Mouse (Mus musculus) CH12.LX (cell line): ENCODE measurements around the gene Nup153. TPM values are rescaled to one million over a fixed set of nuclear protein-coding genes. Genes with fewer than 3 reads are reported as not detected.

Source experiments
- DNase-seq: peaks from one replicate; pipeline ENCODE4 v3.0.0-alpha.2; 2013; ENCODE audit errors: extremely low read depth
- H3K27ac ChIP-seq: 2 replicates; pipeline ENCODE4 v1.5.1; 2012; ENCODE audit warnings: low read depth, mild to moderate bottlenecking, control low read depth, moderate library complexity; ENCODE audit not compliant: insufficient read depth
- H3K27me3 ChIP-seq: replicated peaks from 2 replicates; pipeline ENCODE3; 2012; ENCODE audit warnings: inconsistent platforms
- H3K36me3 ChIP-seq, 2 experiments: replicated peaks in 1 of 2; 2 replicates each; pipeline versions ENCODE3 to v1.6.1; 2012; ENCODE audit warnings: inconsistent platforms in 1 of 2, low read length in 1 of 2, mild to moderate bottlenecking in 1 of 2, mixed read lengths in 1 of 2, moderate library complexity in 1 of 2; ENCODE audit not compliant: control insufficient read depth in 1 of 2, insufficient read depth in 1 of 2
- H3K4me1 ChIP-seq, 2 experiments: 2 replicates each; pipeline ENCODE4 v1.6.1; 2012; ENCODE audit warnings: inconsistent platforms in 1 of 2, moderate library complexity in 1 of 2; ENCODE audit not compliant: insufficient read depth in 2 of 2, control insufficient read depth in 1 of 2
- H3K4me2 ChIP-seq: 2 replicates; pipeline ENCODE4 v1.6.1; 2012; ENCODE audit warnings: low read depth, mild to moderate bottlenecking, control low read depth; ENCODE audit not compliant: poor library complexity, insufficient read depth, severe bottlenecking
- H3K4me3 ChIP-seq, 3 experiments: fragments of 150-350 bp in 1 of 3; sonication (generic) in 1 of 3; replicated peaks in 1 of 3; 2 replicates each; pipeline versions ENCODE3 to v1.5.1; 2011 to 2012; ENCODE audit warnings: low read depth in 2 of 3, low read length in 2 of 3, mild to moderate bottlenecking in 2 of 3, moderate library complexity in 2 of 3, control low read depth in 1 of 3, improper control_type of control experiment in 1 of 3, inconsistent platforms in 1 of 3, mixed read lengths in 1 of 3; ENCODE audit not compliant: poor library complexity in 1 of 3
- H3K79me2 ChIP-seq: replicated peaks from 2 replicates; pipeline ENCODE4 v1.6.1; 2012; ENCODE audit warnings: mild to moderate bottlenecking, moderate library complexity; ENCODE audit not compliant: control insufficient read depth, poor library complexity, insufficient read depth, severe bottlenecking; ENCODE audit errors: extremely low read depth
- H3K9ac ChIP-seq: 2 replicates; pipeline ENCODE4 v1.6.1; 2012; ENCODE audit warnings: low read depth, mild to moderate bottlenecking, control low read depth, moderate library complexity; ENCODE audit not compliant: insufficient read depth
- H3K9me3 ChIP-seq: replicated peaks from 2 replicates; pipeline ENCODE3; 2012; ENCODE audit warnings: low read length, inconsistent platforms, mixed read lengths
- BHLHE40 ChIP-seq: IDR thresholded peaks from 2 replicates; pipeline ENCODE4 v1.6.1; 2011; ENCODE audit warnings: mild to moderate bottlenecking, low read depth, low read length, improper control_type of control experiment
- CHD1 ChIP-seq: IDR thresholded peaks from 2 replicates; pipeline ENCODE4 v1.6.1; 2012; ENCODE audit warnings: low read depth, low read length, improper control_type of control experiment, inconsistent platforms
- CHD2 ChIP-seq: IDR thresholded peaks from 2 replicates; pipeline ENCODE4 v1.6.1; 2011; ENCODE audit warnings: low read length, improper control_type of control experiment
- CTCF ChIP-seq, 2 experiments: IDR thresholded peaks in 1 of 2; conservative IDR thresholded peaks in 1 of 2; 2 replicates each; pipeline ENCODE4 v1.5.1; 2011 to 2012; ENCODE audit warnings: low read depth in 2 of 2, low read length in 2 of 2, improper control_type of control experiment in 1 of 2, inconsistent platforms in 1 of 2, mild to moderate bottlenecking in 1 of 2, moderate library complexity in 1 of 2
- E2F4 ChIP-seq: IDR thresholded peaks from 2 replicates; pipeline ENCODE4 v1.6.1; 2011; ENCODE audit warnings: low read depth, low read length, improper control_type of control experiment; ENCODE audit not compliant: insufficient replicate concordance
- ELF1 ChIP-seq: IDR thresholded peaks from 2 replicates; pipeline ENCODE4 v1.6.1; 2014; ENCODE audit warnings: low read depth, mild to moderate bottlenecking, inconsistent platforms, low read length, improper control_type of control experiment
- EP300 ChIP-seq: IDR thresholded peaks from 2 replicates; pipeline ENCODE4 v1.6.1; 2011; ENCODE audit warnings: low read length, improper control_type of control experiment
- ETS1 ChIP-seq: conservative IDR thresholded peaks from 2 replicates; pipeline ENCODE4 v1.6.1; 2012; ENCODE audit warnings: low read depth, mild to moderate bottlenecking, inconsistent platforms, low read length, improper control_type of control experiment, moderate library complexity
- GABPA ChIP-seq: IDR thresholded peaks from 2 replicates; pipeline ENCODE4 v1.6.1; 2012; ENCODE audit warnings: low read depth, low read length, improper control_type of control experiment, inconsistent platforms; ENCODE audit not compliant: insufficient replicate concordance
- HCFC1 ChIP-seq: IDR thresholded peaks from 2 replicates; pipeline ENCODE4 v1.6.1; 2012; ENCODE audit warnings: low read depth, mild to moderate bottlenecking, inconsistent platforms, low read length, improper control_type of control experiment
- IRF4 ChIP-seq: IDR thresholded peaks from 2 replicates; pipeline ENCODE4 v1.6.1; 2014; ENCODE audit warnings: low read depth, mild to moderate bottlenecking, inconsistent platforms, low read length, improper control_type of control experiment
- JUN ChIP-seq: IDR thresholded peaks from 2 replicates; pipeline ENCODE4 v1.6.1; 2011; ENCODE audit warnings: low read depth, mild to moderate bottlenecking, low read length, improper control_type of control experiment, moderate library complexity; ENCODE audit not compliant: insufficient read depth
- JUND ChIP-seq: conservative IDR thresholded peaks from 2 replicates; pipeline ENCODE4 v1.6.1; 2011; ENCODE audit warnings: low read depth, low read length, improper control_type of control experiment
- KAT2A ChIP-seq: IDR thresholded peaks from 2 replicates; pipeline ENCODE4 v1.6.1; 2012; ENCODE audit warnings: low read length, improper control_type of control experiment, inconsistent platforms; ENCODE audit not compliant: insufficient replicate concordance
- MAFK ChIP-seq: IDR thresholded peaks from 2 replicates; pipeline ENCODE4 v1.6.1; 2011; ENCODE audit warnings: low read length, improper control_type of control experiment; ENCODE audit not compliant: insufficient replicate concordance
- MAX ChIP-seq: IDR thresholded peaks from 2 replicates; pipeline ENCODE4 v1.6.1; 2011; ENCODE audit warnings: low read length, improper control_type of control experiment
- MAZ ChIP-seq: IDR thresholded peaks from 2 replicates; pipeline ENCODE4 v1.6.1; 2012; ENCODE audit warnings: low read depth, mild to moderate bottlenecking, inconsistent platforms, low read length, improper control_type of control experiment, moderate library complexity
- MEF2A ChIP-seq: IDR thresholded peaks from 2 replicates; pipeline ENCODE4 v1.6.1; 2014; ENCODE audit warnings: low read depth, mild to moderate bottlenecking, inconsistent platforms, low read length, improper control_type of control experiment, borderline replicate concordance
- MXI1 ChIP-seq: IDR thresholded peaks from 2 replicates; pipeline ENCODE4 v1.6.1; 2011; ENCODE audit warnings: mild to moderate bottlenecking, low read depth, low read length, improper control_type of control experiment
- MYC ChIP-seq: IDR thresholded peaks from 2 replicates; pipeline ENCODE4 v1.6.1; 2011; ENCODE audit warnings: low read depth, mild to moderate bottlenecking, improper control_type of control experiment, low read length
- NELFE ChIP-seq: IDR thresholded peaks from 2 replicates; pipeline ENCODE4 v1.6.1; 2011; ENCODE audit warnings: low read depth, low read length, improper control_type of control experiment
- NRF1 ChIP-seq: IDR thresholded peaks from 2 replicates; pipeline ENCODE4 v1.6.1; 2014; ENCODE audit warnings: low read depth, mild to moderate bottlenecking, inconsistent platforms, low read length, improper control_type of control experiment, moderate library complexity
- PAX5 ChIP-seq: IDR thresholded peaks from 2 replicates; pipeline ENCODE4 v1.6.1; 2012; ENCODE audit warnings: low read length, inconsistent platforms, mixed read lengths
- POLR2A ChIP-seq: IDR thresholded peaks from 2 replicates; pipeline ENCODE4 v1.6.1; 2011; ENCODE audit warnings: low read depth, mild to moderate bottlenecking, improper control_type of control experiment, low read length
- POLR2AphosphoS2 ChIP-seq: IDR thresholded peaks from 2 replicates; pipeline ENCODE4 v1.6.1; 2011; ENCODE audit warnings: low read depth, low read length, improper control_type of control experiment
- RAD21 ChIP-seq: IDR thresholded peaks from 2 replicates; pipeline ENCODE4 v1.6.1; 2011; ENCODE audit warnings: low read depth, mild to moderate bottlenecking, low read length, improper control_type of control experiment, moderate library complexity
- RCOR1 ChIP-seq: conservative IDR thresholded peaks from 2 replicates; pipeline ENCODE4 v1.6.1; 2012; ENCODE audit warnings: low read depth, mild to moderate bottlenecking, inconsistent platforms, low read length, improper control_type of control experiment
- SIN3A ChIP-seq: IDR thresholded peaks from 2 replicates; pipeline ENCODE4 v1.6.1; 2012; ENCODE audit warnings: low read length, improper control_type of control experiment, inconsistent platforms
- SMC3 ChIP-seq: IDR thresholded peaks from 2 replicates; pipeline ENCODE4 v1.6.1; 2011; ENCODE audit warnings: low read depth, low read length, improper control_type of control experiment
- TBP ChIP-seq: conservative IDR thresholded peaks from 2 replicates; pipeline ENCODE4 v1.6.1; 2011; ENCODE audit warnings: low read depth, low read length, improper control_type of control experiment
- TCF12 ChIP-seq: IDR thresholded peaks from 2 replicates; pipeline ENCODE4 v1.6.1; 2014; ENCODE audit warnings: low read depth, mild to moderate bottlenecking, inconsistent platforms, low read length, improper control_type of control experiment
- UBTF ChIP-seq: IDR thresholded peaks from 2 replicates; pipeline ENCODE4 v1.6.1; 2012; ENCODE audit warnings: low read depth, mild to moderate bottlenecking, inconsistent platforms, low read length, improper control_type of control experiment, moderate library complexity
- USF1 ChIP-seq: IDR thresholded peaks from 2 replicates; pipeline ENCODE4 v1.6.1; 2014; ENCODE audit warnings: low read depth, mild to moderate bottlenecking, inconsistent platforms, low read length, improper control_type of control experiment
- USF2 ChIP-seq: conservative IDR thresholded peaks from 2 replicates; pipeline ENCODE4 v1.6.1; 2011; ENCODE audit warnings: low read depth, low read length, improper control_type of control experiment
- ZC3H11A ChIP-seq: IDR thresholded peaks from 2 replicates; pipeline ENCODE4 v1.6.1; 2012; ENCODE audit warnings: low read depth, mild to moderate bottlenecking, inconsistent platforms, low read length, improper control_type of control experiment
- ZKSCAN1 ChIP-seq: IDR thresholded peaks from 2 replicates; pipeline ENCODE4 v1.6.1; 2012; ENCODE audit warnings: low read depth, inconsistent platforms, low read length, improper control_type of control experiment, borderline replicate concordance
- ZMIZ1 ChIP-seq: IDR thresholded peaks from 2 replicates; pipeline ENCODE4 v1.6.1; 2012; ENCODE audit warnings: low read depth, mild to moderate bottlenecking, inconsistent platforms, low read length, improper control_type of control experiment
- ZNF384 ChIP-seq: IDR thresholded peaks from 2 replicates; pipeline ENCODE4 v1.6.1; 2012; ENCODE audit warnings: low read depth, low read length, improper control_type of control experiment, inconsistent platforms
- dilution Hi-C: fragments of 300-500 bp; cut with MboI; formaldehyde crosslinking; loops from 2 replicates; pipeline ENCODE4 v1.14.3; 2020; ENCODE audit warnings: low sequenced_read_pairs; ENCODE audit not compliant: extremely low pct_unique_long_range_greater_than_20kb, extremely low pct_ligation_motif_present
- in situ Hi-C: fragments of 300-500 bp; cut with MboI; formaldehyde crosslinking; loops from 3 replicates; pipeline ENCODE4 v1.14.3; 2019; ENCODE audit warnings: low sequenced_read_pairs, low pct_ligation_motif_present, low pct_unique_long_range_greater_than_20kb, mixed read lengths
- polyA plus RNA-seq: library from polyadenylated mRNA; unstranded; fragments of >175 nt; gene quantifications from 2 replicates; pipeline ENCODE4 v1.2.1, GENCODE M21; 2012; ENCODE audit warnings: low read depth; ENCODE audit not compliant: insufficient read length
- total RNA-seq, 2 experiments: library from RNA; depleted of rRNA; stranded (reverse); fragments of 300-350 nt in 1 of 2; fragments of >200 nt in 1 of 2; gene quantifications; 2 replicates each; pipeline ENCODE4 v1.2.3; 2012 to 2014

Gene Nup153
- total RNA-seq (2012; rRNA removed), result 60.6 and 73.6 TPM in 2 replicates
- total RNA-seq (2014; rRNA removed), result 91.3 and 91.5 TPM in 2 replicates
- polyA plus RNA-seq, result 79.2 and 118 TPM in 2 replicates

DNA sequence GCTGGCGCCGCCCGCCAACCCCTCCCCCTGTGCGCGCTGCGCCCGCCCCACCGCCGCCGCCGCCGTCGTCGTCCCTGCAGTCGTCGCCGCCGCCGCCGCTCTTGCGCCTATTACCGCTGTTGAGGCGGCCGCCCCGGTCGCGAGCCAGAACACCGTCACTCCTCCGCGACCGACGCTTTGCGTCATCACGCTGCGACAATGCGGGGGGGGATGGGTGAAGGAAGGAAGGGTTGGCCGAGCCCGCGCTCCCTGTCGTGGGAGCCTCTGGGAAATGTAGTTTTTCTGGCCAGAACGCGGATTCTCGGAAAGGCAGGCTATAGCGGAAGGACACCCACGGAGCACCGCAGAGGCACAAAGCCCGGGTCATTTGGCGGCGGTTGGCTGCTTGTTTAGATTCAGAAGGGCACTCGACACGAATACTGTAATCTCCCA is at the start of gene Nup153:
Gene Nup153, minus strand, starts transcription at position 104 of the 432 bp plus-strand sequence.
- H3K79me2 ChIP-seq, result peaks cover 38% of the 10 kb centered on the region
- TF ChIP-seq POLR2AphosphoS2 (peak; percentile 81; the same call in 1 of the 2 replicates), TBP (peak; percentile 81), MAFK (no peak), ZMIZ1 (peak; percentile 67; the same call in 1 of the 2 replicates), USF2 (no peak), TCF12 (peak; percentile 93), JUND (no peak), POLR2A (peak; percentile 93), PAX5 (no peak), GABPA (peak; percentile 91; the same call in 1 of the 2 replicates), ZKSCAN1 (peak; percentile 39; the same call in 1 of the 2 replicates), HCFC1 (peak; percentile 97), KAT2A (peak; percentile 99), E2F4 (peak; percentile 98; the same call in 1 of the 2 replicates), MEF2A (peak; percentile 87), SIN3A (peak; percentile 97), RAD21 (no peak), ZNF384 (no peak), RCOR1 (no peak), USF1 (no peak; the same call in 1 of the 2 replicates), JUN (no peak), MXI1 (peak; percentile 78), CHD1 (no peak), ZC3H11A (no peak), UBTF (no peak), ETS1 (peak; percentile 50), BHLHE40 (peak; percentile 53), NRF1 (peak; percentile 58), NELFE (peak; percentile 91), EP300 (no peak), MYC (peak; percentile 70; the same call in 1 of the 2 replicates), MAX (no peak), IRF4 (peak; percentile 78), CHD2 (peak; percentile 99), MAZ (peak; percentile 76; the same call in 1 of the 2 replicates), SMC3 (no peak), ELF1 (peak; percentile 96), CTCF (conservative IDR thresholded peaks at IDR 0.05 in 1 of 2, IDR thresholded peaks at IDR 0.05 in 1 of 2; ENCODE audit: low read depth in 2 of 2, low read length in 2 of 2) (no peak)

More for the DNA sequence above, at the start of gene Nup153:
- Histone ChIP-seq H3K27me3 (no peaks in the 10 kb centered on the region), H3K36me3 (no peaks in the 10 kb centered on the region), H3K27ac (peak within 1 kb of the TSS; percentile 92), H3K9ac (peak within 1 kb of the TSS; percentile 83), H3K4me2 (peak within 1 kb of the TSS; percentile 43), H3K4me1 (peaks cover 0 to 15% of the 10 kb centered on the region in 2 experiments; a peak in 2 of 4 replicates), H3K4me3 (peak within 1 kb of the TSS; percentile 81 to 96 (median 86)), H3K9me3 (no peaks in the 10 kb centered on the region)
- DNase-seq, result peak; percentile 95
- in situ Hi-C loops (no loop called here), dilution Hi-C loops (no loop called here)
